Mouse (Mus musculus): ENCODE results near the gene Olfr1262. TPM values are rescaled to one million over a fixed set of nuclear protein-coding genes. Genes with fewer than 3 reads are reported as not detected.

Gene Olfr1262
- polyA plus RNA-seq (2014; fragmentation: Nextera tagmentation; extraction: Ambion mirVana): not detected in 2 replicates

- H3K27me3 ChIP-seq (ENCODE audit: control insufficient read depth, insufficient read depth, low read length): no peaks in the 10 kb centered on the region
- no peak within 1 kb of the TSS for H3K27ac ChIP-seq (ENCODE audit: low read depth, low read length)
- no peak within 1 kb of the TSS for H3K4me2 ChIP-seq (ENCODE audit: low read depth)
- H3K9me3 ChIP-seq (ENCODE audit: control insufficient read depth, low read length): no peaks in the 10 kb centered on the region
- H3K36me3 ChIP-seq (ENCODE audit: control insufficient read depth, insufficient read depth, low read length): no peaks in the 10 kb centered on the region
- no peak for DNase-seq (ENCODE audit: low spot score)
- no peak within 1 kb of the TSS for H3K9ac ChIP-seq (ENCODE audit: low read length)
- no peak within 1 kb of the TSS for H3K4me3 ChIP-seq (ENCODE audit: low read depth, low read length)
- H3K4me1 ChIP-seq (ENCODE audit: control insufficient read depth, insufficient read depth, low read length): no peaks in the 10 kb centered on the region
- no peak for ATAC-seq (ENCODE audit: insufficient read depth, low FRiP score, low TSS enrichment)
These were observed at the start of gene Olfr1262 for GRCm38 (mm10) chr2:89999845-90000244. Olfr1262 (plus strand) TSS chr2:90000145.

GRCm38 (mm10) chr2:89974184-89974583, 25.8 kb upstream of the Olfr1262 start, which contains the start of gene Olfr1260:
Olfr1260 (plus strand) TSS chr2:89974340.
- Histone ChIP-seq H3K9ac (ENCODE audit: low read length) (no peak within 1 kb of the TSS), H3K9me3 (ENCODE audit: control insufficient read depth, low read length) (no peaks in the 10 kb centered on the region), H3K4me2 (ENCODE audit: low read depth) (no peak within 1 kb of the TSS), H3K4me1 (ENCODE audit: control insufficient read depth, insufficient read depth, low read length) (no peaks in the 10 kb centered on the region), H3K4me3 (ENCODE audit: low read depth, low read length) (no peak within 1 kb of the TSS), H3K27ac (ENCODE audit: low read depth, low read length) (no peak within 1 kb of the TSS), H3K36me3 (ENCODE audit: control insufficient read depth, insufficient read depth, low read length) (no peaks in the 10 kb centered on the region), H3K27me3 (ENCODE audit: control insufficient read depth, insufficient read depth, low read length) (no peaks in the 10 kb centered on the region)
- 72% methylated on average over 2 of the region's 2 CpGs for WGBS
- no peak for DNase-seq (ENCODE audit: low spot score)
- no peak for ATAC-seq (ENCODE audit: insufficient read depth, low FRiP score, low TSS enrichment)

GRCm38 (mm10) chr2:89977709-89978108, 22.2 kb upstream of the Olfr1262 start:
- H3K4me2 ChIP-seq (ENCODE audit: low read depth): no peak overlapping the region
- no peak overlapping the region for H3K4me3 ChIP-seq (ENCODE audit: low read depth, low read length)
- H3K27ac ChIP-seq (ENCODE audit: low read depth, low read length): no peak overlapping the region
- H3K9me3 ChIP-seq (ENCODE audit: control insufficient read depth, low read length): no peaks in the 10 kb centered on the region
- H3K4me1 ChIP-seq (ENCODE audit: control insufficient read depth, insufficient read depth, low read length): no peaks in the 10 kb centered on the region
- ATAC-seq (ENCODE audit: insufficient read depth, low FRiP score, low TSS enrichment) (no peak), DNase-seq (ENCODE audit: low spot score) (no peak)
- H3K36me3 ChIP-seq (ENCODE audit: control insufficient read depth, insufficient read depth, low read length): no peaks in the 10 kb centered on the region
- H3K9ac ChIP-seq (ENCODE audit: low read length): no peak overlapping the region
- 85% methylated on average over 2 of the region's 2 CpGs for WGBS
- no peaks in the 10 kb centered on the region for H3K27me3 ChIP-seq (ENCODE audit: control insufficient read depth, insufficient read depth, low read length)

- H3K27me3 ChIP-seq (ENCODE audit: control insufficient read depth, insufficient read depth, low read length): no peaks in the 10 kb centered on the region
- H3K4me1 ChIP-seq (ENCODE audit: control insufficient read depth, insufficient read depth, low read length): no peaks in the 10 kb centered on the region
- H3K9ac ChIP-seq (ENCODE audit: low read length): no peak within 1 kb of the TSS
- no peak within 1 kb of the TSS for H3K4me3 ChIP-seq (ENCODE audit: low read depth, low read length)
- H3K27ac ChIP-seq (ENCODE audit: low read depth, low read length): no peak within 1 kb of the TSS
- DNase-seq (ENCODE audit: low spot score) (no peak), ATAC-seq (ENCODE audit: insufficient read depth, low FRiP score, low TSS enrichment) (no peak)
- H3K4me2 ChIP-seq (ENCODE audit: low read depth): no peak within 1 kb of the TSS
- H3K9me3 ChIP-seq (ENCODE audit: control insufficient read depth, low read length): no peaks in the 10 kb centered on the region
- H3K36me3 ChIP-seq (ENCODE audit: control insufficient read depth, insufficient read depth, low read length): no peaks in the 10 kb centered on the region
These were observed 9.0 kb upstream of the Olfr1262 start, which contains the start of gene Olfr1261 for GRCm38 (mm10) chr2:89990921-89991320. Olfr1261 (plus strand) TSS chr2:89991221.

- no peak within 1 kb of the TSS for H3K4me3 ChIP-seq (ENCODE audit: low read depth, low read length)
- no peaks in the 10 kb centered on the region for H3K9me3 ChIP-seq (ENCODE audit: control insufficient read depth, low read length)
- H3K9ac ChIP-seq (ENCODE audit: low read length): no peak within 1 kb of the TSS
- DNase-seq (ENCODE audit: low spot score) (no peak), ATAC-seq (ENCODE audit: insufficient read depth, low FRiP score, low TSS enrichment) (no peak)
- 86% methylated on average over 2 of the region's 2 CpGs for WGBS
- H3K27me3 ChIP-seq (ENCODE audit: control insufficient read depth, insufficient read depth, low read length): no peaks in the 10 kb centered on the region
- H3K27ac ChIP-seq (ENCODE audit: low read depth, low read length): no peak within 1 kb of the TSS
- no peaks in the 10 kb centered on the region for H3K36me3 ChIP-seq (ENCODE audit: control insufficient read depth, insufficient read depth, low read length)
- H3K4me1 ChIP-seq (ENCODE audit: control insufficient read depth, insufficient read depth, low read length): no peaks in the 10 kb centered on the region
- no peak within 1 kb of the TSS for H3K4me2 ChIP-seq (ENCODE audit: low read depth)
These were observed 11.9 kb downstream of the Olfr1262 start, which contains the start of gene Olfr1263 for GRCm38 (mm10) chr2:90011831-90012230. Olfr1263 (plus strand) TSS chr2:90012131.

- no peaks in the 10 kb centered on the region for H3K9me3 ChIP-seq (ENCODE audit: control insufficient read depth, low read length)
- H3K36me3 ChIP-seq (ENCODE audit: control insufficient read depth, insufficient read depth, low read length): no peaks in the 10 kb centered on the region
- no peak for DNase-seq (ENCODE audit: low spot score)
- H3K27ac ChIP-seq (ENCODE audit: low read depth, low read length): no peak within 1 kb of the TSS
- no peak for ATAC-seq (ENCODE audit: insufficient read depth, low FRiP score, low TSS enrichment)
- no peak within 1 kb of the TSS for H3K4me2 ChIP-seq (ENCODE audit: low read depth)
- H3K27me3 ChIP-seq (ENCODE audit: control insufficient read depth, insufficient read depth, low read length): no peaks in the 10 kb centered on the region
- H3K4me1 ChIP-seq (ENCODE audit: control insufficient read depth, insufficient read depth, low read length): no peaks in the 10 kb centered on the region
- WGBS: 80% methylated on average over 2 of the region's 2 CpGs
- no peak within 1 kb of the TSS for H3K4me3 ChIP-seq (ENCODE audit: low read depth, low read length)
- H3K9ac ChIP-seq (ENCODE audit: low read length): no peak within 1 kb of the TSS
These were observed 25.5 kb downstream of the Olfr1262 start, which contains the start of gene Olfr1264 for GRCm38 (mm10) chr2:90025477-90025876. Olfr1264 (minus strand) TSS chr2:90025577.

GRCm38 (mm10) chr2:90035037-90035436, 35.1 kb downstream of the Olfr1262 start, which contains the start of gene Olfr1265:
Olfr1265 (plus strand) TSS chr2:90035337.
- DNase-seq (ENCODE audit: low spot score): no peak
- no peak within 1 kb of the TSS for H3K9ac ChIP-seq (ENCODE audit: low read length)
- no peaks in the 10 kb centered on the region for H3K27me3 ChIP-seq (ENCODE audit: control insufficient read depth, insufficient read depth, low read length)
- no peaks in the 10 kb centered on the region for H3K9me3 ChIP-seq (ENCODE audit: control insufficient read depth, low read length)
- H3K4me3 ChIP-seq (ENCODE audit: low read depth, low read length): no peak within 1 kb of the TSS
- H3K4me1 ChIP-seq (ENCODE audit: control insufficient read depth, insufficient read depth, low read length): no peaks in the 10 kb centered on the region
- H3K4me2 ChIP-seq (ENCODE audit: low read depth): no peak within 1 kb of the TSS
- H3K27ac ChIP-seq (ENCODE audit: low read depth, low read length): no peak within 1 kb of the TSS
- no peaks in the 10 kb centered on the region for H3K36me3 ChIP-seq (ENCODE audit: control insufficient read depth, insufficient read depth, low read length)
- ATAC-seq (ENCODE audit: insufficient read depth, low FRiP score, low TSS enrichment): no peak

Other genes starting within 250 kb of the Olfr1262 start
- not detected in 2 replicates for gene Olfr1253, start 243.1 kb upstream of the Olfr1262 start, polyA plus RNA-seq (2014; fragmentation: Nextera tagmentation; extraction: Ambion mirVana)
- not detected in 2 replicates for gene Olfr1254, start 206.5 kb upstream of the Olfr1262 start, polyA plus RNA-seq (2014; fragmentation: Nextera tagmentation; extraction: Ambion mirVana)
- not detected in 2 replicates for gene Olfr1255, start 188.1 kb upstream of the Olfr1262 start, polyA plus RNA-seq (2014; fragmentation: Nextera tagmentation; extraction: Ambion mirVana)
- not detected in 2 replicates for gene Olfr1256, start 158.6 kb upstream of the Olfr1262 start, polyA plus RNA-seq (2014; fragmentation: Nextera tagmentation; extraction: Ambion mirVana)
- gene Olfr48, start 151.9 kb upstream of the Olfr1262 start, polyA plus RNA-seq (2014; fragmentation: Nextera tagmentation; extraction: Ambion mirVana): not detected in 2 replicates
- gene Olfr1257, start 121.7 kb upstream of the Olfr1262 start, polyA plus RNA-seq (2014; fragmentation: Nextera tagmentation; extraction: Ambion mirVana): not detected in 2 replicates
- gene Olfr1258, start 72.8 kb upstream of the Olfr1262 start, polyA plus RNA-seq (2014; fragmentation: Nextera tagmentation; extraction: Ambion mirVana): not detected in 2 replicates
- gene Olfr1259, start 51.5 kb upstream of the Olfr1262 start, polyA plus RNA-seq (2014; fragmentation: Nextera tagmentation; extraction: Ambion mirVana): not detected in 2 replicates
- gene Olfr1260, start 25.8 kb upstream of the Olfr1262 start, polyA plus RNA-seq (2014; fragmentation: Nextera tagmentation; extraction: Ambion mirVana): not detected in 2 replicates
- gene Olfr1261, start 8.9 kb upstream of the Olfr1262 start, polyA plus RNA-seq (2014; fragmentation: Nextera tagmentation; extraction: Ambion mirVana): not detected in 2 replicates
- not detected in 2 replicates for gene Olfr1263, start 12.0 kb downstream of the Olfr1262 start, polyA plus RNA-seq (2014; fragmentation: Nextera tagmentation; extraction: Ambion mirVana)
- gene Olfr1264, start 25.4 kb downstream of the Olfr1262 start, polyA plus RNA-seq (2014; fragmentation: Nextera tagmentation; extraction: Ambion mirVana): not detected in 2 replicates
- not detected in 2 replicates for gene Olfr1265, start 35.2 kb downstream of the Olfr1262 start, polyA plus RNA-seq (2014; fragmentation: Nextera tagmentation; extraction: Ambion mirVana)
- gene Olfr140, start 63.4 kb downstream of the Olfr1262 start, polyA plus RNA-seq (2014; fragmentation: Nextera tagmentation; extraction: Ambion mirVana): not detected in 2 replicates
- not detected in 2 replicates for gene Olfr1269, start 121.3 kb downstream of the Olfr1262 start, polyA plus RNA-seq (2014; fragmentation: Nextera tagmentation; extraction: Ambion mirVana)
- gene Olfr32, start 142.2 kb downstream of the Olfr1262 start, polyA plus RNA-seq (2014; fragmentation: Nextera tagmentation; extraction: Ambion mirVana): 0.20 TPM in 1 of 2 replicates, not detected in the other
- gene Olfr1270, start 152.9 kb downstream of the Olfr1262 start, polyA plus RNA-seq (2014; fragmentation: Nextera tagmentation; extraction: Ambion mirVana): not detected in 2 replicates
- not detected in 2 replicates for gene Olfr1506, start 224.3 kb downstream of the Olfr1262 start, polyA plus RNA-seq (2014; fragmentation: Nextera tagmentation; extraction: Ambion mirVana)